Mouse (Mus musculus): ENCODE measurements around the gene Bhmt2.

DNA sequence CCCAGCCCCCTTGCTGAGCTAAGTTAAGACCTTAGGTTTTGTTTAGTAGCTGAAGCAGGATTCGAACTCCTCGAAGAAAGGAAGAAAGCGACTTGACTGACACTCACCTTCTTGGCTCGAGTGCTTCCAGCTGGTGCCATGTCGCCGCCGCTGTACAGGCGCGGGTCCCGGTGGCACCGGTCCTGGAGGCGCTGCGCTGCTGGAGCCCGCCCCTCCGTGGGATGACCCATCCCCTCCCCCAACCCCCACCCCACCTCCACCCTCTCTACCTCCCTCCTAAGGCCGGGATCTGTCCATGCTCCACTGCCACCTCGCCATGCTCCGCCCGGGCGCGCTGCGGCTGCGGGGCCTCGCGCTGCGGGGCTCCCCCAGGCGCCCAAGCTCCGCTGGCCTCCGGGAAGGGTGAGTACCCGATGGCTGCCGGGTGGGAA, at the start of gene Bhmt2, which contains the start of gene Dmgdh:
- no peak for TF ChIP-seq CTCF (IDR thresholded peaks at IDR 0.05; ENCODE audit: low read depth, low read length)
- no peak for TF ChIP-seq POLR2AphosphoS5 (IDR thresholded peaks at IDR 0.05; ENCODE audit: insufficient replicate concordance, low read depth, low read length)
- no peak for TF ChIP-seq GATA1 (IDR thresholded peaks at IDR 0.05; ENCODE audit: borderline replicate concordance, low read length)

All from G1E (cell line).